Mouse (Mus musculus): ENCODE results near the gene Itga4. TPM values are rescaled to one million over a fixed set of nuclear protein-coding genes. Genes with fewer than 3 reads are reported as not detected.

Itga4 gene
- polyA plus RNA-seq, 1 experiment from 2014 or later = 3.1 TPM

DNA sequence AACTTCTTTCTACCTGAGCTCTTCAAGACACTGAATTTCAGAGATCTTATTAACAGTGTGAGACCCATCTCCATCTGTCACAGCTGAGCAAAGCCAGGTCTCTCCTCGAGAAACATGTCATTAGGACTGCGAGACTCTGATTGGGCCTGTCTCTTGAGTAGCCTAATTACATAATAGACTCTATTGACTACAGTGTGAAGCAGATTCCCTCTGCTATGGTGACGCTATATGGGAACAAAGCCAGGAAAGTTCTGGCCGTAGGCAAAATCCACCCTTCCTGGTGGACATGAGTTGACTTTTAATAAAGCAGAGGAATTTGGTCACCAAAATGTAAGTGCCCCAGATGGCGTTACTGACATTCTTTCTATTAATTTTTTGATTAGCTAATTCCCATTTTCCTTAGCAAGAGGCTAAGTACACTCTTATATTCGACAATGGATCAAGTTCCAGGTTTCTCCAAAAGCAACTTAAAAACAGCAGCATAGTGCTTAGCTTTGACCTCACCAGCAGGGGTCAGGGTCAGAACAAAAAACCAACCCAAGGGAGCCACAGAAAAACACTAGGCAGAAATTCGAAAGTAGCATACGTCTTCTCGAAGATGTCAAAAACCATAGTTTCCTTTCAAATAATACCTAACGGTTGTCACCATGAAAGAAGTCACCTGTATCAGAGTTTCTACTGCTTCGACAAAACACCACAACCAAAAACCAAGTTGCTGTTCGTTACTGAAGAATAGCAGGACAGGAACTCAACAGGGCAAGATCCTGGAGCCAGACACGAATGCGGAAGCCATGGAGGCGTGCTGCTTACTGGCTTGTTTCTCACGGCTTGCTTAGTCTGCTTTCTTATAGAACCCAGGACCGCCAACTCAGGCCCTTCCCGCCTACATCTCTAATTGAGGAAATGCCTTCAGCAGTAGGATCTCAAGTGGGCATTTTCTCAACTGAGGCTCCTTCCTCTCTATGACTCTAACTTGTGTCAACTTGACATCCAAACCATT is 112.5 kb downstream of the Itga4 start:
- Histone ChIP-seq H3K9ac (replicated peaks) (no peak overlapping the region), H3K4me1 (replicated peaks) (peaks cover 7% of the 10 kb centered on the region), H3K27me3 (no peaks in the 10 kb centered on the region), H3K36me3 (no peaks in the 10 kb centered on the region), H3K9me3 (no peaks in the 10 kb centered on the region), H3K27ac (no peak overlapping the region), H3K4me3 (replicated peaks) (no peak overlapping the region), H3K4me2 (replicated peaks) (no peak overlapping the region)
- 69% methylated on average over 18 of the region's 18 CpGs for WGBS
- peak; percentile 46; the same call in 1 of the 2 replicates for ATAC-seq

DNA sequence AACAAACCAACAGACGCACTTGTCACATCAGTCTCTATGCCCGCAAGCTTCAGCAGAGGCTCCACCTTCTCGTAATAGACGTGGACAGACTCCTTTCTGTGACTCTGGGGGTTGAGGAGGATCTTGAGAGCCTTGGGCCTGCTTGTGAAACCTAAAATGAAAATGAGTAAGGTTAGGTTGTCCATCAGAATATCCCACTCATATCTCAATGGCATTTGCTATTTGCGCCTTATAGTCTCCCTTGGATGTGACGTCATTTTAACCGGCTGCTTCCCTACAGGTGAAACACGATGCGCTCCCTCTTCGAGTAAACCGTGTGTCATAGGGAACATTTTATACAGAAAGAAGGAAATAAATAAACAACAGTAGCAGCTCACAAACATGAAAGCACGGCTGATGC is 113.4 kb downstream of the Itga4 start:
- H3K9ac ChIP-seq (replicated peaks) = no peak overlapping the region
- no peak overlapping the region for H3K4me3 ChIP-seq (replicated peaks)
- H3K4me1 ChIP-seq (replicated peaks) = peaks cover 7% of the 10 kb centered on the region
- no peak overlapping the region for H3K4me2 ChIP-seq (replicated peaks)
- no peak overlapping the region for H3K27ac ChIP-seq
- H3K9me3 ChIP-seq = no peaks in the 10 kb centered on the region
- ATAC-seq = no peak
- 86% methylated on average over 12 of the region's 12 CpGs for WGBS
- no peaks in the 10 kb centered on the region for H3K36me3 ChIP-seq
- H3K27me3 ChIP-seq = no peaks in the 10 kb centered on the region

DNA sequence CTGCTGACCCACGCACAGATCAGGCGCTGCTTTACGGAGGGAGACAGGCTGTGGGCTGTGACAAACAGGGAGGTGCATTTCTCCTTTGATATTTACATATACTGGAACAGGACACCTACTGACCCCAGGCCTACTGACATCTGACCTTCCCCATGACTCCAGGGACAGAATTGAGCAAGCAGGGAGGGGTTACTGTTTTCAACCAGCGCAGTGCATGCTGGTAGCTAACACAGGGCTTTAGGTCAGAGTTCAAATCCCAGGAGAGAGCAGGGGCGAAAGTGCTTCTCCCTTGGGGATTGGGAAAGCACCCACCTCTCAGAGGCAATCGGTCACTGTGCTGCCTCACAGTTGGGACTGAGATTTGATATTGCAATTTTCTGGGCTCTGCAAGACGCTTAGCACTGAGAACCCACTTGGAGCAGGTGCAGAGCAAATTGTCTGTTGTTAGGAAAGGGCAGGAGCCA is 113.9 kb downstream of the Itga4 start:
- Histone ChIP-seq H3K4me1 (replicated peaks) (peaks cover 7% of the 10 kb centered on the region), H3K9me3 (no peaks in the 10 kb centered on the region), H3K36me3 (no peaks in the 10 kb centered on the region), H3K4me2 (replicated peaks) (no peak overlapping the region), H3K9ac (replicated peaks) (no peak overlapping the region), H3K4me3 (replicated peaks) (no peak overlapping the region), H3K27me3 (no peaks in the 10 kb centered on the region), H3K27ac (no peak overlapping the region)
- ATAC-seq = no peak
- WGBS = 63% methylated on average over 7 of the region's 7 CpGs

DNA sequence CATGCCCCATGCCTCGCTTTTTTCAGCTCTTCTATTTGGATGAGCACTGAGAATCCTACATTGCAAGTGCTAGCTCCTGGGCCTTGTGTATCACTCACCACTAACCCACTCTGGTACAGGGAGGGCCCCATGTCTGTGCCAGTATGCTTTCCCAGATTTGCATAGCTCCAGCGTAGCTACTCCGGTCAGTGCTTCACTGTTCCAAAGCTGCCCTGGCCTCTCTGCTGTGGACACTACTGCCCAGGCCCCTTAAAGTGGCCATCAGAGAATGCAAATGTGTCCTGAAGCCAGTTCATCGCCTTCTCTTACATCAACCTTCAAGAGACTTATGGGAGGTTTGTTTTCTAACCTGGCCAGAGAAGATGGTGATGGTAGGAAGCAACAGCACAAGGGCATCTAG is 114.7 kb downstream of the Itga4 start:
- WGBS = 64% methylated on average over 4 of the region's 4 CpGs
- Histone ChIP-seq H3K4me1 (replicated peaks) (peaks cover 7% of the 10 kb centered on the region), H3K4me3 (replicated peaks) (no peak overlapping the region), H3K4me2 (replicated peaks) (no peak overlapping the region), H3K27me3 (no peaks in the 10 kb centered on the region), H3K9ac (replicated peaks) (no peak overlapping the region), H3K27ac (no peak overlapping the region), H3K9me3 (no peaks in the 10 kb centered on the region), H3K36me3 (no peaks in the 10 kb centered on the region)
- ATAC-seq = peak; percentile 57; the same call in 1 of the 2 replicates

DNA sequence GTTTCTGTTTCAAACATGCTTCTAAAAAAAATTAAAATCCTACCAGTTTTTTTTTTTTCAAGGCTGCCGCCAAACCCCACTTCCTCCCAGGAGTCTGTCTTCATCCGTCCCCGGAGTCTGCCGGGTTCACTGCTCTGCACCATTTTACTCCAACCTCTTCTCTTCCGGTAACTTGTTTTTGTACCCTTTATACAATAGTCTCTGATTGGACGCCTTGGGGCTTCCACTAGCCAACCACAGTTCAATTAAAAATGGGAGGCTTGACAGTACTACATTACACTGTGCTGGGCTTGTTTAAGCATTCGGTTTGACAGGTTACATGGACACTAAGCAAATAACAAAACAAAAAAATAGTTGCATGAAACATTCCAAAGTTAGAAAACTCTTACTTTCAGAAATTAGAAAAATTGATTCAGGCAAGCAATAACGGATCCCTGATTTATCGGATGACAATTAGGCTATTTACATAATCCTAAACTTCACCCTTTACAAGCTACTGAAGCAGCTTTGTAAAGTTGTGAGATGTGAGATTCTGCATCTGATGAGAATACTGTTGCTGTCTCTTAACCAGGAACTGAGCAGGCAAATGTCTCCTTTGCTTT is 115.6 kb downstream of the Itga4 start:
- H3K4me1 ChIP-seq (replicated peaks) = peaks cover 7% of the 10 kb centered on the region
- H3K4me3 ChIP-seq (replicated peaks) = no peak overlapping the region
- no peaks in the 10 kb centered on the region for H3K9me3 ChIP-seq
- no peak overlapping the region for H3K9ac ChIP-seq (replicated peaks)
- no peaks in the 10 kb centered on the region for H3K36me3 ChIP-seq
- ATAC-seq = no peak
- H3K27ac ChIP-seq = no peak overlapping the region
- WGBS = 84% methylated on average over 9 of the region's 9 CpGs
- no peaks in the 10 kb centered on the region for H3K27me3 ChIP-seq
- H3K4me2 ChIP-seq (replicated peaks) = no peak overlapping the region

DNA sequence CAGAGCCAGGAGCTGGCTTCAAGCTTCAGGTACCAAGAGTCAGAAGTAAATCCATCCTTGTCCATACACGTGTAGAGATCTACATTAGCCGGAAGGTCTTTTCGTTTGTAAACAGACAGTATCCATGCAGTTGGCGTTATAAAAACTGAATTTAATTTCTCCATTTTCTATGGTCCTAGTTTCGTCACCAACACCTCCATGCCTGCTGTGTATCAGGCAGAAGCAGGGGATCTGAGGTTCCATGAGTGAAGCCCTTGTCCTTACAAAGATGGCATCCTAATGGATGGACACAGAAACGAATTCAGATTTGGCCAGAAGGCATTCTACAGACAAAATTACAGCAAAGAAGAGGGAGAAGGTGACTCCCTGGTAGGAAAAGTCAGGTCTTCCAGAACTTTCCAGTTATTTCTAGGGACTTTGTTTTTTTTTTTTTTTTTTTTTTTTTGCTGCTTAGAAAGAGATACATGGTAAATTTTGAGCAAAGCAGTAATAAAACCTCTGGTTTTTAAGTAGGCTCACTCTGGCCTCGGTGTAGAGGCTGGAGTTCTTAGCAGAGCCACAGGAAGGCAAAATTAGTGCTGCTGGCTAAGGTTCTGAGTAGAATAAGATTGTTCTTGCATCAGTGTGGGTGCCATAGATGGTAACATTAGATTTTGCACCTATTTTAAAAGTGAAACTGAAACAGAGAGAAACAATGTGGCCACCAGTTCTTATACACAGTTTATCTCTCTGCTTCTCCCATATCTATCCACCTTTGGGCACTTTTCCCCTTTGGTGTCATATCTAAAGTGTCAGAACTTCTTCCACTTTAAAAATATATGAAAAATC is 116.3 kb downstream of the Itga4 start:
- Histone ChIP-seq H3K27me3 (no peaks in the 10 kb centered on the region), H3K4me2 (replicated peaks) (no peak overlapping the region), H3K9ac (replicated peaks) (no peak overlapping the region), H3K27ac (no peak overlapping the region), H3K36me3 (no peaks in the 10 kb centered on the region), H3K4me3 (replicated peaks) (no peak overlapping the region), H3K9me3 (no peaks in the 10 kb centered on the region), H3K4me1 (replicated peaks) (peaks cover 7% of the 10 kb centered on the region)
- ATAC-seq = no peak
- 88% methylated on average over 7 of the region's 7 CpGs for WGBS

DNA sequence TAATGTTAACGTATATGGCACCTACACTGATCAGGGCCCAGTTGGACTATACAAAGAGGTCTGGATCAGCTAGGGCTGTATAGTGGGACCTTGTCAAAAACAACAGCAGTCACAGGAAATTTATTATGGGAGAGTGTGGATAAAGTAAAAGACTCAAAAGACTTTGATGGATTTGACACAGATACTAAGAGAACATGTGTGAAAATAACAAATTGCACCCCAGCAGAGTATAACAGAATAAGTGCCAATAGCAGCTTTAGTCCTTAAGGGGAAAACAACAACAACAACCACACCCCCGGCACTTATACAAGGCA is 116.9 kb downstream of the Itga4 start:
- no peaks in the 10 kb centered on the region for H3K36me3 ChIP-seq
- no peak overlapping the region for H3K4me3 ChIP-seq (replicated peaks)
- WGBS = 82% methylated on average over 2 of the region's 2 CpGs
- no peak for ATAC-seq
- no peaks in the 10 kb centered on the region for H3K27me3 ChIP-seq
- peaks cover 7% of the 10 kb centered on the region for H3K4me1 ChIP-seq (replicated peaks)
- no peak overlapping the region for H3K4me2 ChIP-seq (replicated peaks)
- H3K9me3 ChIP-seq = no peaks in the 10 kb centered on the region
- H3K9ac ChIP-seq (replicated peaks) = no peak overlapping the region
- no peak overlapping the region for H3K27ac ChIP-seq

DNA sequence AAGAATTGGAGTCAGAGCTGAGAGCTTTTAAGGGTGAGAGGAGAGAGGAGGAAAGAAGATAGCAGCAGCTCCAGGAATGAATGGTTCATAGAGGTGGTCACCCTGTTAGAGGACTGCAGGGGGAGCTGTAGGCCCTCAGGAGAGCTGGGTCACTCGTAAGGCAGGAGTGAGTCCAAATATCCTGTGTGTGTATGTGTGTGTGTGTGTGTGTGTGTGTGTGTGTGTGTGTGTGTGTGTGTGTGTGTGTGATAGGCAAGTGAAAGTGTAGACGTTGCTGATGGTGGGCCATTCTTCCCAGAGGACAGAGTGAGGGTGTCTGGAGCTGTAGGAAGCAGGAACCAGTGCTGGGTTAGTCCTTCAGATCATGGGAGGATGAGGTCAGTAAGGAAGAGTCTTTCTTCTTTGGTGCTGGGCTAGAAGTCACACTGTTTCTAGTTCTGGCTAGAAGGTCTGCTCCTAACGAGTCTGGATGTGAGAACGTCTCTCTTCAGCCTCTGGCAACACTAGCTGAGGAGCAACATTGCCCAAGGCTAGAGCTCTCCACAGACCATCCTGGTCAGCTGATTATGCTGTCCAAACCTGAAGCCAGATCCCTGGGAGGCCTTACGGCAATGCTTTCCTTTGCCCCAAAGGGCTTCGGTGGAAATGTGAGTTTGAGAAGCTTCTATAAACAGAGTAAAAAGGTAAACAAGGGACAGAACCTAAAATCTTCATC is 117.4 kb downstream of the Itga4 start:
- no peak overlapping the region for H3K4me2 ChIP-seq (replicated peaks)
- no peaks in the 10 kb centered on the region for H3K9me3 ChIP-seq
- H3K36me3 ChIP-seq = no peaks in the 10 kb centered on the region
- peaks cover 7% of the 10 kb centered on the region for H3K4me1 ChIP-seq (replicated peaks)
- no peak overlapping the region for H3K9ac ChIP-seq (replicated peaks)
- no peak overlapping the region for H3K4me3 ChIP-seq (replicated peaks)
- no peak overlapping the region for H3K27ac ChIP-seq
- 49% methylated on average over 6 of the region's 6 CpGs for WGBS
- H3K27me3 ChIP-seq = no peaks in the 10 kb centered on the region
- ATAC-seq = 0 out of 2 replicates have a peak, but pooled peaks have one; percentile 35

DNA sequence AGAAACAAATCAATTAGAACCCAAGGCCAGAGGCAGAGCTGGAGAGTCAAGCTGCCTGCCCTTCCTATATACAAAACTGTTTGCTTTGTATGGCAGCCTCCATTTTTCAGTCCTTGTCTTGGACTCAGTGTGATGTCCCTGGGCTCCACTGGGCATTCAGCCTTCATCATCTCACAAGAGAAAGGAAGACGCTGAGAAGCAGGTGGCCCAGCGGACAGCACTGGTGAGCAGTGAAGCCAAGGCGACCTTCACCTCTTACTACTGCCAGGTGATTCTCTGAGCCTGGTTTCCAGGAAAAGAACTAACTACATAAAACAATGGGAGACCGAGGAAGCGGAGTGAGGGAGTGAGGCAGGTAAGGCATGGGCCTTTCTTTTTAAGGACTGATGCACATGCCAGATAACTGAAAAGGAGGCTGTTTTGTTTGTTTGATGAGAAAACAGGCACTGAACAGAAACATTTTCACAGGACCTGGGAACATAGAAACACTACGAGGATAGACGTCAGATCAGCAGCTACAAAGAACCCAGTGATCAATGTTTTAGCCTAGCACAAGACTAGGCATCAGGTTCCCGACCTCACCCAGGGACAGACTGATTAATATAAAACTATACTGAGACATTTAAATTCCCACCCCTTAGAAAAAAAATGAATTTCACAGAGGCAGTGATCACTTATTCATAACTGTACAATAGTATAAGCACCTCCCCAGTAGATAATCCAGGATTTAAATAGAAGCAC is 123.3 kb downstream of the Itga4 start:
- 41% methylated on average over 8 of the region's 8 CpGs for WGBS
- peak; percentile 8; the same call in 1 of the 2 replicates for ATAC-seq
- Histone ChIP-seq H3K4me2 (replicated peaks) (0 out of 2 replicates have a peak overlapping the region, but pooled peaks have one; percentile 6), H3K9me3 (no peaks in the 10 kb centered on the region), H3K27ac (peak overlapping the region; percentile 3; the same call in 1 of the 2 replicates), H3K9ac (replicated peaks) (no peak overlapping the region), H3K4me3 (replicated peaks) (no peak overlapping the region), H3K27me3 (no peaks in the 10 kb centered on the region), H3K4me1 (replicated peaks) (peaks cover 15% of the 10 kb centered on the region), H3K36me3 (no peaks in the 10 kb centered on the region)

DNA sequence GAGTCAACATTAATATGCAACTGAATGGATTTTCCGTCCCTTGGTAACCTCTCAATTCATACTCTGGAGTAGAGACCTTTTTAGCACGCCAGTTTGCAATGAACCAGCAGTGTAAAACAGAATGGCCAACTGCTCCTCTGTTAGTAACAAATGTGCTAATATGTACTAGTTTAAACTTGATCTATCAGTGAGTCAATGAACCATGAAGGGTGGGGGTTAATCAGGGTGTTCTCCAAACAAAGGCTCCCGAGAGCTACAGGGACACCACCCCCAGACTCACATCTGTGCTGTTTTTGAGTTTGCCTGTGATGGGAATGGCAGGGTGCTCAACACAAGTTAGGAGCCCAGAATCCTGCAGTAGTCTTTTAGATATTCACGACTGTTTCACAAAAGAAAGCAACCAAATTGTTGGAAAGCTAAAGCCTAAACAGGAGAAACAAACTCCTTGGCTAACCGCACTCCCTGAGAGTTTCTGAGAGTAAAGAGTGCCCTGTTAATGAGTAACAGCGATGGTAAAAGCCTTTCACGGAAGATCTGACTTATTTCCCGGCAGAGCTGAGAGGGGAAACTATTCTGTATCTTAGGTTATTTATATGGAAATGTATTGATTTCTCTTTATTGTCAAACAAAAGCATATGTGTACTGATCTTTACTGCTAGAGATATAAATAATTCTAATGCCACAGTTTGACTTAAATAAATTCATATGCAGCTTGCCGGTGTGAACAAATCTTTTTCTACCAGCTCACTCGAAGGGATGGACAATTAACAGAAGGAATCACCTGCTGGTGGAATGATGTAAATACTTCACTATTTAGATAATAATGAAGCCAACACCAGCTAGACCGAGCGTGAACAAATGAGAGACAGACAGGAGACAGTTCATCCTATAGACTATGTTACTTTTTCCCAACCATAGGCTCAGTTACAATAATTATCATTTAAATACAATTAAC is 124.1 kb downstream of the Itga4 start:
- ATAC-seq = peak; percentile 86
- Histone ChIP-seq H3K27me3 (no peaks in the 10 kb centered on the region), H3K9ac (replicated peaks) (no peak overlapping the region), H3K9me3 (no peaks in the 10 kb centered on the region), H3K27ac (peak overlapping the region; percentile 3; the same call in 1 of the 2 replicates), H3K36me3 (no peaks in the 10 kb centered on the region), H3K4me3 (replicated peaks) (no peak overlapping the region), H3K4me1 (replicated peaks) (peaks cover 15% of the 10 kb centered on the region), H3K4me2 (replicated peaks) (peak overlapping the region; percentile 6; the same call in 1 of the 2 replicates)
- WGBS = 13% methylated on average over 12 of the region's 12 CpGs

All from midbrain, embryonic 13.5 days (tissue).